Mouse (Mus musculus) layer of hippocampus, adult 9-10 months (tissue): ENCODE results near the gene Nts.
"Not testable (repeated sequence)": the region's sequence is repeated elsewhere in the genome, so short reads cannot be mapped to it uniquely, and the experiment has no call there.

ENCODE experiments used
- DNase-seq: peaks from one replicate; pipeline ENCODE4 v3.0.0; 2022; ENCODE audit warnings: low spot score

The Nts gene

DNA sequence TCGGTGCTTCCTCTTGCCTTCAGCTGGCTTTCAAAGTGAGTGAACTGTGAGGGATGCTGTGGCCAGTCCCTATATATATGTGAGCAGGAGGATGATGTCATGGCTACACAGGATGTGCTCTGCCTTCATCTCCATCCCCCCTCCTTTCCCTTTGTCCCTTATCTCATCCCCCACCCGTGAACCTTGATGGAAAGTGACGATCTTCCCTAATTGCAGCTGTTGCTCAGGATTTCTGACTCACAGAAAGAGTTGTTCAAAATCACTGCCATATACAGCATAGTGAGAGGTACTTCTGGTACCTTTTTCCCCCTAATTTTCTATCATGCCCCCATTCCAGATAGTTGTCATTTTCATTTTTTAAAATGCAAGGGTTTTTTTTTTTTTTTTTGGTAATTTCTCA lies at the start of gene Nts:
Gene Nts, minus strand, starts transcription at position 101 of the 400 bp plus-strand sequence.
- no peak for DNase-seq

DNA sequence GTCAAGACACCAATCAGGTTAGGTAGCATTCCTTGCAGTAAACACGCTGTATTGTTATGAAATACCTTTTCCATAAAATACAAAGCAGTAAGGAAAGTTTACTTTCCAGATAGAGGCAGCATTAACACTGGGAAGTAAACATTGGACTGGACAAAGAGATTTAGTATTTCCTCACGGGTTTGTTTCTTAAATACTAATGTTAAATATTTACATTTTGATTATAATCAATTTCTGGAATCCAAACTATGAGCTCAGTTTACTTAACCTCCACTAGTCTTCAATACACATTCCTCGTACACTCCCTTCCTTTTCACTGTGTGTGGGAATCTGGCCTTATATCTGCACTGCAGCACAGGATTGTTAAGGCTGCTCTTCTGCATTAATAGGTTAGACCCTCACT lies 37.6 kb upstream of the Nts start:
- no peak for DNase-seq

DNA sequence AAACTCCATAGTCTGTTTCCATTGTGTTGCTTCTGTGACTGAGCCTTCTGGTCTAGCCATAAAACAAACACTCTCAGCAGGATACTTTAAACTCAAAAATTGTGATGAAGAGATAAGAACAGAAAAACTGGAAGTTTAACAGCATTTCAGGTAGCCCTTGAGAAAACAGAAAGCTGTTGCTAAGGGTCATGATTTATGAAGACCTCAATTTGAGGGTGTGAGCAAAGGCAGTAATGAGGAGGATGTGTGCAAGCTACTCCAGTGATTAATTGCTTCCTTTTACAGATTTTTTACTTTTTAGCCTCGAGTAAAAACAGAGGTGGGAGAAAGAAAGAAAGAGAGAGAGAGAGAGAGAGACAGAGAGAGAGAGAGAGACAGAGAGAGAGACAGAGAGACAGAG lies 23.9 kb upstream of the Nts start:
- no peak for DNase-seq

DNA sequence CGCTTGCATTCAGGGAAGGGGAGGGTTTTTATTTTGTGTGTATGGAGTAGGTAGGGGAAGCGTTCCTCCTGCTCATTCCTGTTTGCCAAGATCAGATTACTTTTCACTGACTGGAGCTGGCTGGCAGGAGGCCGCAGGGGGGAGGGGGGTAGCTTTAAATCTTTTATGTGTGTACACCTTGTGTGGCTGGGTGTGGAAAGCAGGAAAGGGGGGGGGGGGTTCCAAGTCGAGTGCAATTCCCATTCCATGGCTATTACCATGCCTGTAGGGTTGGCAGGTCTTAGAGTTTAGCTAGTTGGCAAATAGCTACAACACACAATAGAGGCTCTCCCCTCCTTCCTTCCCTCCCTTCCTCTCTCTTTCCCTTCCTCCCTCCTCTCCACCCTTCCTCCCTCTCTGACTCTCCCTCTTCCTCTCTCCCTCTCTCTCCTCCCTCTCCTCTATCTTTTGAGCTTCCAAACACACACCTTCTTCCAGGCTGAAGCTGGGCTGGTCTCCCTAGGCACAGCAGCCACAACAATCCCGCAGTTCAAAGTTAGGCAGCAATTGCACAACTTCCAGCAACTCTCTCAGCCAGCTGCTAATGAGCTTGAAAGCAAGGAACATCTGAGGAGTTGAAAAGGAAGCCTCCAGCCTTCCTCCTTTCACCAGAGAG lies 21.6 kb upstream of the Nts start, which contains the start of gene Rassf9:
Gene Rassf9, plus strand, starts transcription at position 416 of the 655 bp plus-strand sequence.
- no peak for DNase-seq

DNA sequence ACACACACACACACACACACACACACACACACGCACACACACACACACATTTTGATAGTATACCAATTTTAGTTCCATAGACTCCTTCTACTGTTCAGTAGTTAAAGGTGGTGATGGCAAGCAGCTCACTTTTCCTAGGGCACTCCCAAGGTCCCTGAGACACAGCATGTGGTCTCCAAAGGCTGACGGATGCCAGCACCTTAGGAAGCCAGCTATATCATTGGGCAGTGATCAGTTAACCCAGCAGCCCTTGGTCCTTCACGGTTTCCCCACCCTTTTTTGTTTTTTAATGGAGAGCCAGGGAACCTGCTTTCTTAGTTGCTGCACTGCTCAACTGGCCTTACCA lies 21.1 kb upstream of the Nts start:
- no peak for DNase-seq

DNA sequence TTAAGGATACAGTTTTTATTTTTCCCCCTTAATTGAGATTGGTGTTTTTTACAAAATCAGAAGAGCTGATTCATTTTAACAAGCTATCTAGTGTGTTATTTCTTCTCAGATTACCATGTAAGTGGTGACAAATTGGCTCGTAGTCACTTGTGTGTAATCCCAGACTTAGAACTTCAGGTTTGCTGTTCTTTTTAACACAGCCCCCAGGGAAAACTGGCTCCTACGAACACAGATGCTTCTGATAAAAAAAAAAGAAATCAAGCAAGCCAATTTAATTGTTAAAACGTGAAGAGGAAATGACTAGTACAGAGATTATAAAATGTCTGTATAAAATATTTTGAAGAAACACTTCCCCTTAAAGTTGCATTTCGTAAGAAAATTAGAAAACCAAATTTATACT lies 17.1 kb upstream of the Nts start:
- no peak for DNase-seq

DNA sequence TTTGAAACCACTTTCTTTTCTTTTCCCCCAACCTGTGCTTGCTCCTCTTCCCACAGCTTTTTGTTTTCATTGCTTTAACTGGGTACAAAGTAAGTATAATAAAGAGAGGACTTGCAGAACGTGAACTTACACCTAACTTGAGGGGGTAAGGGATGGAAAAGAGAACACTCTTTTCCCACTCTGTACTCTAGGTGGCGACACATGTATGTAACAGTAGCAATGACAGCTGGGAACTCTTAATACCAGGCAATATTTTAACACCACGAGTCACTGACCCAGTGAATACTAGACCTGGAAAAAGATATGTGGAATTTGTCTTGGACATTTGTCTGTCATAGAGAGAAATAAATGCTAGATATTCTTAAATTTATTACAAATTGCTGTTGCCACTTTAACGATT lies 8.5 kb upstream of the Nts start:
- peak; percentile 20 for DNase-seq

DNA sequence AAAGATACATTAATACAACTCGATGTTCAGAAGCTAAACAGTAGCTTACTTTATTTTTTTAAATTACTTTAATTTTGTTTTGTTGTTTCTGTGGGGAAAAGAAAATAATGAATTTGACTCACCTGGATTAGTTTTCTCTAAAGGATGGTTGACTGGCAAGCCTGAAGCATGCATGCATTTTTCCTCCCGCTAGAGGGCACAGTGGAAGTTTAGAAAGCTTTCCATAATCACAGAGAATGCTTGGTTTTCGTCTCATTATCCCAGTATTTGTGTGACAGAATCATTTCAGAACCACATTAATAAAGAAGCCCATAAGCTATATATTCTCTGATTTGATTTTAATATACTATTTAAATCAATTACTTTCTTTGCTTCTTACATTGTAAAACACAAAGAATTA lies 1.5 kb upstream of the Nts start:
- DNase-seq, result peak; percentile 41

- no peak for DNase-seq
Observed at GRCm38 (mm10) chr10:102469412-102469811, 20.9 kb downstream of the Nts start.

- DNase-seq, result no peak
Observed at GRCm38 (mm10) chr10:102451756-102452155, 38.5 kb downstream of the Nts start.

DNA sequence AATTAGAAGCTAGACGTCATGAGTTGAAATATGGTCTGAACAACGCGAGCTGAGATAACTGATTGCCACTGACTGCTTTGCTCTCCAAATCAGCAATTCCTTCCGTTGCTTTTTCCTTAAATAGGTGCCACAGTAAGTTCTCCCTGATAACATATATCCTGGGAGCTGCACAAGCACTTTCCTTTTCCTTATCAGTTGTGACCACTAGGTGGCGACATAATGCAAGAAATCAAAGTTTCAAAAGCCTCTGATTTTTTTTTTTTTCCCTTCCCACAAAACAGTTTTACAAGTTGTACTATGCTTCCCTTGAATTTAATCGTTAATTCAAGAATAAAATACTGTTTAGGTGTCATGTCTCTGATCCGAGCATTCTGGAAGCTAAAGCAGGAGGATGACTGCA lies 40.8 kb downstream of the Nts start:
- DNase-seq, result peak; percentile 56

DNA sequence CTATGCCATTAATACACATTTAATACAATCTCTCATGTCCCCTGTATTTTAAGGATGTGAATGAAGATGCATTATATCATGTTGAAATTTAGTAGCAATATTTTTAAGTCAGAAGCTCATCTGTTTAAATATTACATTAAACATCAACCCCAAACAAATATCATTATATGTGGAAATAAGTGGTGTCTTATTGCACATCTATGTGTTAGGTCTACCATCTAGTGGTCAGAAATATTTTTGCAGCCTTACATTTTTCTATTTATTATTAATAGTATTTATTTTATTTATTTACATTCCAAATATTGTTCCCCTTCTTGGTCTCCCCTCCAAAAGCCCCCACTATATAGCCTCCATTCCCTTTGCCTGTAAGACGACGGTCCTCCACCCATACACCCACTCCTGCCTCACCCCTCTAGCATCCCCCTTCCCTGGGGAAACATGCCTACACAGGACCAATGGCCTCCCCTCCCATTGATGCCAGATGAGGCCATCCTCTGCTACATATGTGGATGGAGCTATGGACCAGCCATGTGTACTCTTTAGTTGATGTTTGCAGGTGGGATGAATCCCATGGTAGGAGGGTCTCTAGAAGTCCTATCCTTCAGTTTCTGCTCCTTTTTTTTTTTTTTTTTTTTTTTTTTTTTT lies 45.3 kb downstream of the Nts start:
- DNase-seq, result peak; percentile 8

DNA sequence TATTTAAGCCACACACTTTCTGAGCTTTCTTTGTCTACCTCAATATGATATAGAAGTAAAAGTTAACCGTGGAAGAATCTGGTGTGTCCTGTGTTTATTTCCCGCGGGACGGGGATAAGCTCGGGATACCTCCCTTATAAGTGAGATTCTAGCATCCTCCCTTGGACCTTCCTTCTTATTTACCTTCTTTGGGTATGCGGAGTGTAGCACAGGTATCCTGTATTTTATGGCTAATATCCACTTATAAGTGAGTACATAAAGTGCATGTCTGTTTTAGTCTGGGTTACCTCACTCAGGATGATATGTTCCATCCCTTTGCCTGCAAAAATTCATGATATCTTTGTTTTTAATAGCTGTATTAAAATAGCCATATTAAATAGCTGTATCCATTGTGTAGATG lies 54.8 kb downstream of the Nts start:
- not testable (repeated sequence) for DNase-seq

DNA sequence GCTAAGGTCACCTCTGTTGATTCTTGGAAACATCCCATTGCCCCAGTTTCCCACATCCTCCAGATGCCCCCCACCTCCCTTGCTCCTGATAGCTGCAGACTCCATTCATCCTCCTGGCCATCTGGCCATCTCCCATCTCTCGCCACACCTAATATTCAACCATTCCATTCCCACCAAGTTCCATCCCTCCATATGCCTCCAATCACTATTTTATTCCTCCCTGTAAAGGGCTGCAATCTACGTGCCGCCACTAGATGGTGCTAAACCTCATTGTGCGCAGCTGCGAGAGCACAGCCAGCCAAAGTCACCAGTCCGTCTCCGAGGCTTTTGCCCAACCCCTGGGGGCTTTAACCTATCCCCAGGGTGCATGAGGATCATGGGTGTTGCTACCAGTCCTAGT lies 55.2 kb downstream of the Nts start:
- not testable (repeated sequence) for DNase-seq
